Mouse (Mus musculus) cerebellum, postnatal 36 days (tissue): Measurements from ENCODE around the gene Adgrl2.

Experiments
- DNase-seq, 2 experiments: peaks; one replicate each; pipeline ENCODE4 v3.0.0; 2021 to 2022; ENCODE audit warnings: mixed read lengths in 2 of 2

Gene Adgrl2

GRCm38 (mm10) chr3:148920881-148921280 lies 69.5 kb downstream of the Adgrl2 start:
- DNase-seq: no peak

- no peak for DNase-seq
Observed at GRCm38 (mm10) chr3:148918425-148918824, 71.9 kb downstream of the Adgrl2 start.

GRCm38 (mm10) chr3:148917837-148918236 lies 72.5 kb downstream of the Adgrl2 start:
- DNase-seq: no peak

GRCm38 (mm10) chr3:148916226-148916625 lies 74.1 kb downstream of the Adgrl2 start:
- DNase-seq: no peak

- no peak for DNase-seq
Observed at GRCm38 (mm10) chr3:148912944-148913684, 77.2 kb downstream of the Adgrl2 start.

- no peak for DNase-seq
Observed at GRCm38 (mm10) chr3:148912536-148912935, 77.8 kb downstream of the Adgrl2 start.

GRCm38 (mm10) chr3:148907873-148908272 lies 82.5 kb downstream of the Adgrl2 start:
- no peak for DNase-seq

GRCm38 (mm10) chr3:148907024-148907778 lies 83.2 kb downstream of the Adgrl2 start:
- no peak for DNase-seq

- no peak for DNase-seq
Observed at GRCm38 (mm10) chr3:148905906-148906779, 84.2 kb downstream of the Adgrl2 start.

- no peak for DNase-seq
Observed at GRCm38 (mm10) chr3:148905435-148905834, 84.9 kb downstream of the Adgrl2 start.

GRCm38 (mm10) chr3:148899857-148900256 lies 90.5 kb downstream of the Adgrl2 start:
- no peak for DNase-seq

- no peak for DNase-seq
Observed at GRCm38 (mm10) chr3:148899416-148899815, 90.9 kb downstream of the Adgrl2 start.

- no peak for DNase-seq
Observed at GRCm38 (mm10) chr3:148898535-148899250, 91.7 kb downstream of the Adgrl2 start.

GRCm38 (mm10) chr3:148896281-148896680 lies 94.1 kb downstream of the Adgrl2 start:
- no peak for DNase-seq

- DNase-seq: no peak
Observed at GRCm38 (mm10) chr3:148895396-148896109, 94.8 kb downstream of the Adgrl2 start.

- DNase-seq: no peak
Observed at GRCm38 (mm10) chr3:148894867-148895266, 95.5 kb downstream of the Adgrl2 start.

GRCm38 (mm10) chr3:148887902-148888301 lies 102.5 kb downstream of the Adgrl2 start:
- DNase-seq: no peak

- DNase-seq: no peak
Observed at GRCm38 (mm10) chr3:148886956-148887355, 103.4 kb downstream of the Adgrl2 start.

- DNase-seq: no peak
Observed at GRCm38 (mm10) chr3:148885980-148886668, 104.2 kb downstream of the Adgrl2 start.

- DNase-seq: no peak
Observed at GRCm38 (mm10) chr3:148885184-148885583, 105.2 kb downstream of the Adgrl2 start.

GRCm38 (mm10) chr3:148881431-148881830 lies 108.9 kb downstream of the Adgrl2 start:
- DNase-seq: no peak
